Mouse (Mus musculus) layer of hippocampus, postnatal 10 days (tissue): ENCODE results near the gene Elf1. TPM values are rescaled to one million over a fixed set of nuclear protein-coding genes. Genes with fewer than 3 reads are reported as not detected.
A peak's percentile ranks its signal among the peaks of the same experiment; 100 is the strongest.
"Not testable (repeated sequence)": the region's sequence is repeated elsewhere in the genome, so short reads cannot be mapped to it uniquely, and the experiment has no call there.

Experiments used
- DNase-seq, 2 experiments: peaks; one replicate each; pipeline ENCODE4 v3.0.0; 2021; ENCODE audit warnings: low spot score in 2 of 2
- total RNA-seq, 2 experiments: library from RNA; stranded (reverse); gene quantifications; 2 replicates each; pipeline ENCODE4 v1.2.3; 2021

Elf1 gene
- total RNA-seq, 2 experiments from 2014 or later, result 6.0 to 6.1 TPM

- DNase-seq, result no peak
Observed at GRCm38 (mm10) chr14:79519663-79519975, 38.6 kb downstream of the Elf1 start.

- DNase-seq, result no peak
Observed at GRCm38 (mm10) chr14:79520612-79521011, 39.6 kb downstream of the Elf1 start.

- no peak for DNase-seq
Observed at GRCm38 (mm10) chr14:79521056-79521455, 40.1 kb downstream of the Elf1 start.

GRCm38 (mm10) chr14:79521471-79522117, 40.6 kb downstream of the Elf1 start:
- DNase-seq, result no peak

- DNase-seq, result no peak
Observed at GRCm38 (mm10) chr14:79522387-79522786, 41.4 kb downstream of the Elf1 start.

GRCm38 (mm10) chr14:79526106-79526505, 45.1 kb downstream of the Elf1 start:
- DNase-seq, result not testable (repeated sequence)

- DNase-seq, result no peak
Observed at GRCm38 (mm10) chr14:79527704-79528103, 46.7 kb downstream of the Elf1 start.

- no peak for DNase-seq
Observed at GRCm38 (mm10) chr14:79529581-79530554, 48.9 kb downstream of the Elf1 start.

GRCm38 (mm10) chr14:79530761-79531160, 49.8 kb downstream of the Elf1 start:
- no peak for DNase-seq

GRCm38 (mm10) chr14:79532036-79532776, 51.2 kb downstream of the Elf1 start:
- DNase-seq, result no peak

- no peak for DNase-seq
Observed at GRCm38 (mm10) chr14:79533350-79533749, 52.4 kb downstream of the Elf1 start.

GRCm38 (mm10) chr14:79534206-79534605, 53.2 kb downstream of the Elf1 start:
- DNase-seq, result no peak

- not testable (repeated sequence) for DNase-seq
Observed at GRCm38 (mm10) chr14:79534656-79535055, 53.7 kb downstream of the Elf1 start.

- DNase-seq, result no peak
Observed at GRCm38 (mm10) chr14:79535318-79535717, 54.3 kb downstream of the Elf1 start.

- no peak for DNase-seq
Observed at GRCm38 (mm10) chr14:79536011-79536410, 55.0 kb downstream of the Elf1 start.

- DNase-seq, result no peak
Observed at GRCm38 (mm10) chr14:79536837-79537236, 55.8 kb downstream of the Elf1 start.

GRCm38 (mm10) chr14:79537463-79537862, 56.5 kb downstream of the Elf1 start:
- DNase-seq, result no peak

GRCm38 (mm10) chr14:79537921-79538320, 56.9 kb downstream of the Elf1 start:
- no peak for DNase-seq

GRCm38 (mm10) chr14:79541606-79542005, 60.6 kb downstream of the Elf1 start:
- no peak for DNase-seq

GRCm38 (mm10) chr14:79549343-79549742, 68.3 kb downstream of the Elf1 start:
- peak; percentile 7 to 15 for DNase-seq

- DNase-seq, result no peak
Observed at GRCm38 (mm10) chr14:79551929-79552328, 70.9 kb downstream of the Elf1 start.

- DNase-seq, result no peak
Observed at GRCm38 (mm10) chr14:79552854-79553253, 71.9 kb downstream of the Elf1 start.
